Mouse (Mus musculus) liver, adult 10 weeks (tissue): ENCODE data around the gene Il17re. TPM values are rescaled to one million over a fixed set of nuclear protein-coding genes. Genes with fewer than 3 reads are reported as not detected.

Experiments used
- polyA plus RNA-seq: library from polyadenylated mRNA; stranded (reverse); fragments of 350-450 nt; fragmentation: Illumina TruSeq; extraction: RNeasy Lipid Tissue Mini Kit (QIAGEN cat#74804); gene quantifications from one replicate; pipeline ENCODE4 v1.2.3, GENCODE M21; 2014; ENCODE audit warnings: low read depth, low replicate concordance

The Il17re gene
- polyA plus RNA-seq, result 0.21 TPM

GRCm38 (mm10) chr6:113457952-113458534 is at the start of gene Il17re:
Il17re (plus strand) TSS chr6:113458484.

GRCm38 (mm10) chr6:113419199-113419587 is 39.1 kb upstream of the Il17re start, which contains the start of gene Rpusd3:
Rpusd3 (minus strand) TSS chr6:113419340.

GRCm38 (mm10) chr6:113435664-113436205 is 22.5 kb upstream of the Il17re start, which contains the start of gene Cidec:
Cidec (minus strand) TSS chr6:113435760.

GRCm38 (mm10) chr6:113442442-113443090 is 15.7 kb upstream of the Il17re start, which contains the start of gene Jagn1:
Jagn1 (plus strand) TSS chr6:113442569.

GRCm38 (mm10) chr6:113471297-113471936 is 13.1 kb downstream of the Il17re start, which contains the start of gene Il17rc:
Il17rc (plus strand) TSS chr6:113471427.

GRCm38 (mm10) chr6:113483100-113483615 is 24.9 kb downstream of the Il17re start, which contains the start of gene Creld1:
Creld1 (plus strand) TSS chr6:113483297.

GRCm38 (mm10) chr6:113501388-113502084 is 43.3 kb downstream of the Il17re start, which contains the start of gene Prrt3:
Prrt3 (minus strand) TSS chr6:113501931.

Other genes with a start within 250 kb of the Il17re start
- gene Mtmr14, start 220.6 kb upstream of the Il17re start, polyA plus RNA-seq, result 15.3 TPM
- gene Cpne9, start 176.2 kb upstream of the Il17re start, polyA plus RNA-seq, result not detected
- gene Brpf1, start 151.3 kb upstream of the Il17re start, polyA plus RNA-seq, result 1.6 TPM
- 1.8 TPM for gene Ogg1, start 131.5 kb upstream of the Il17re start, polyA plus RNA-seq
- gene Camk1, start 114.5 kb upstream of the Il17re start, polyA plus RNA-seq, result 7.2 TPM
- gene Tada3, start 80.6 kb upstream of the Il17re start, polyA plus RNA-seq, result 1.7 TPM
- gene Arpc4, start 80.4 kb upstream of the Il17re start, polyA plus RNA-seq, result 50.2 TPM
- gene Ttll3, start 69.2 kb upstream of the Il17re start, polyA plus RNA-seq, result 0.93 TPM
- 1.1 TPM for gene Rpusd3, start 39.1 kb upstream of the Il17re start, polyA plus RNA-seq
- gene Cidec, start 22.7 kb upstream of the Il17re start, polyA plus RNA-seq, result not detected
- gene Jagn1, start 15.9 kb upstream of the Il17re start, polyA plus RNA-seq, result 15.9 TPM
- 1.3 TPM for gene Il17rc, start 12.9 kb downstream of the Il17re start, polyA plus RNA-seq
- gene Creld1, start 24.8 kb downstream of the Il17re start, polyA plus RNA-seq, result 5.1 TPM
- gene Prrt3, start 43.4 kb downstream of the Il17re start, polyA plus RNA-seq, result not detected
- 52.6 TPM for gene Emc3, start 73.2 kb downstream of the Il17re start, polyA plus RNA-seq
- 0.13 TPM for gene Fancd2, start 73.2 kb downstream of the Il17re start, polyA plus RNA-seq
- not detected for gene Fancd2os, start 142.2 kb downstream of the Il17re start, polyA plus RNA-seq
- 31.4 TPM for gene Brk1, start 146.3 kb downstream of the Il17re start, polyA plus RNA-seq
- 9.2 TPM for gene Vhl, start 165.5 kb downstream of the Il17re start, polyA plus RNA-seq
- 9.0 TPM for gene Irak2, start 180.0 kb downstream of the Il17re start, polyA plus RNA-seq
- gene Tatdn2, start 238.6 kb downstream of the Il17re start, polyA plus RNA-seq, result 10.6 TPM